Mouse (Mus musculus) MEL (cell line): Measurements from ENCODE around the gene Gosr2. TPM values are rescaled to one million over a fixed set of nuclear protein-coding genes. Genes with fewer than 3 reads are reported as not detected.

Source experiments
- DNase-seq: peaks from one replicate; pipeline ENCODE4 v3.0.0; 2011; ENCODE audit warnings: low read depth, low spot score
- H3K27ac ChIP-seq: 2 replicates; pipeline ENCODE4 v1.5.1; 2012; ENCODE audit warnings: low read depth, mild to moderate bottlenecking, control low read depth, low read length, moderate library complexity; ENCODE audit not compliant: control insufficient read depth
- H3K27me3 ChIP-seq, 2 experiments: fragments of 150-350 bp in 1 of 2; sonication (generic) in 1 of 2; 2 replicates each; pipeline ENCODE4 v1.6.1; 2012; ENCODE audit warnings: low read length in 2 of 2, mild to moderate bottlenecking in 2 of 2, improper control_type of control experiment in 1 of 2, moderate library complexity in 1 of 2; ENCODE audit not compliant: insufficient read depth in 2 of 2, control insufficient read depth in 1 of 2
- H3K36me3 ChIP-seq, 2 experiments: 2 replicates each; pipeline ENCODE4 v1.6.1; 2012 to 2014; ENCODE audit warnings: low read length in 2 of 2, improper control_type of control experiment in 1 of 2, inconsistent platforms in 1 of 2, mild to moderate bottlenecking in 1 of 2; ENCODE audit not compliant: insufficient read depth in 2 of 2, control insufficient read depth in 1 of 2
- H3K4me1 ChIP-seq, 2 experiments: fragments of 150-350 bp in 1 of 2; sonication (generic) in 1 of 2; 2 replicates each; pipeline ENCODE4 v1.6.1; 2012; ENCODE audit warnings: low read length in 2 of 2, improper control_type of control experiment in 1 of 2, mild to moderate bottlenecking in 1 of 2; ENCODE audit not compliant: insufficient read depth in 2 of 2, control insufficient read depth in 1 of 2
- H3K4me3 ChIP-seq, 2 experiments: fragments of 150-350 bp in 1 of 2; sonication (generic) in 1 of 2; 2 replicates each; pipeline ENCODE4 v1.5.1; 2012; ENCODE audit warnings: low read depth in 2 of 2, low read length in 2 of 2, mild to moderate bottlenecking in 2 of 2, moderate library complexity in 2 of 2, control low read depth in 1 of 2, improper control_type of control experiment in 1 of 2; ENCODE audit not compliant: control insufficient read depth in 1 of 2, insufficient read depth in 1 of 2
- H3K79me2 ChIP-seq: 2 replicates; pipeline ENCODE4 v1.6.1; 2012; ENCODE audit warnings: mild to moderate bottlenecking, low read length, moderate library complexity; ENCODE audit not compliant: control insufficient read depth, poor library complexity, insufficient read depth
- H3K9ac ChIP-seq: 2 replicates; pipeline ENCODE4 v1.6.1; 2012; ENCODE audit warnings: low read depth, mild to moderate bottlenecking, control low read depth, low read length, moderate library complexity; ENCODE audit not compliant: control insufficient read depth, poor library complexity, severe bottlenecking
- H3K9me3 ChIP-seq: fragments of 150-350 bp; sonication (generic); replicated peaks from 2 replicates; pipeline ENCODE4 v1.6.1; 2012; ENCODE audit warnings: mild to moderate bottlenecking, low read length, improper control_type of control experiment, moderate library complexity; ENCODE audit not compliant: insufficient read depth
- CHD1 ChIP-seq: IDR thresholded peaks from 2 replicates; pipeline ENCODE4 v1.6.1; 2012; ENCODE audit warnings: low read depth, mild to moderate bottlenecking, inconsistent platforms, low read length, improper control_type of control experiment
- CTCF ChIP-seq, 3 experiments: IDR thresholded peaks in 2 of 3; conservative IDR thresholded peaks in 1 of 3; 2 replicates each; pipeline ENCODE4 v1.5.1; 2011 to 2012; ENCODE audit warnings: low read length in 3 of 3, low read depth in 2 of 3, mild to moderate bottlenecking in 2 of 3, improper control_type of control experiment in 1 of 3, inconsistent platforms in 1 of 3, mixed read lengths in 1 of 3, moderate library complexity in 1 of 3; ENCODE audit not compliant: control insufficient read depth in 1 of 3, insufficient read depth in 1 of 3, poor library complexity in 1 of 3, severe bottlenecking in 1 of 3
- E2F4 ChIP-seq: IDR thresholded peaks from 2 replicates; pipeline ENCODE4 v1.6.1; 2011; ENCODE audit warnings: low read depth, low read length, improper control_type of control experiment, borderline replicate concordance
- EP300 ChIP-seq, 2 experiments: IDR thresholded peaks; 2 replicates each; pipeline ENCODE4 v1.6.1; 2011; ENCODE audit warnings: improper control_type of control experiment in 2 of 2, low read length in 2 of 2, low read depth in 1 of 2, mild to moderate bottlenecking in 1 of 2
- ETS1 ChIP-seq: IDR thresholded peaks from 2 replicates; pipeline ENCODE4 v1.6.1; 2012; ENCODE audit warnings: low read depth, mild to moderate bottlenecking, inconsistent platforms, low read length, improper control_type of control experiment, moderate library complexity
- GABPA ChIP-seq: IDR thresholded peaks from 2 replicates; pipeline ENCODE4 v1.6.1; 2012; ENCODE audit warnings: low read depth, mild to moderate bottlenecking, inconsistent platforms, low read length, improper control_type of control experiment, moderate library complexity
- GATA1 ChIP-seq: IDR thresholded peaks from 2 replicates; pipeline ENCODE4 v1.6.1; 2011; ENCODE audit warnings: low read depth, low read length, improper control_type of control experiment
- HCFC1 ChIP-seq: IDR thresholded peaks from 2 replicates; pipeline ENCODE4 v1.6.1; 2012; ENCODE audit warnings: low read depth, mild to moderate bottlenecking, inconsistent platforms, low read length, improper control_type of control experiment, moderate library complexity
- JUND ChIP-seq: IDR thresholded peaks from 2 replicates; pipeline ENCODE4 v1.6.1; 2011; ENCODE audit warnings: low read depth, mild to moderate bottlenecking, improper control_type of control experiment, low read length
- KAT2A ChIP-seq: conservative IDR thresholded peaks from 2 replicates; pipeline ENCODE4 v1.6.1; 2012; ENCODE audit warnings: low read depth, low read length, improper control_type of control experiment, inconsistent platforms
- MAX ChIP-seq: IDR thresholded peaks from 2 replicates; pipeline ENCODE4 v1.6.1; 2011; ENCODE audit warnings: low read length, improper control_type of control experiment
- MEF2A ChIP-seq: IDR thresholded peaks from 2 replicates; pipeline ENCODE4 v1.6.1; 2014; ENCODE audit warnings: low read depth, mild to moderate bottlenecking, inconsistent platforms, low read length, improper control_type of control experiment; ENCODE audit not compliant: poor library complexity, insufficient replicate concordance, severe bottlenecking; ENCODE audit errors: extremely low read depth
- MXI1 ChIP-seq: IDR thresholded peaks from 2 replicates; pipeline ENCODE4 v1.6.1; 2011; ENCODE audit warnings: mild to moderate bottlenecking, low read depth, low read length, improper control_type of control experiment
- MYC ChIP-seq: IDR thresholded peaks from 2 replicates; pipeline ENCODE4 v1.6.1; 2011; ENCODE audit warnings: low read depth, mild to moderate bottlenecking, low read length, improper control_type of control experiment, moderate library complexity
- NELFE ChIP-seq: IDR thresholded peaks from 2 replicates; pipeline ENCODE4 v1.6.1; 2011; ENCODE audit warnings: low read depth, low read length, improper control_type of control experiment
- RAD21 ChIP-seq: IDR thresholded peaks from 2 replicates; pipeline ENCODE4 v1.6.1; 2011; ENCODE audit warnings: mild to moderate bottlenecking, low read depth, low read length, improper control_type of control experiment
- RCOR1 ChIP-seq: IDR thresholded peaks from 2 replicates; pipeline ENCODE4 v1.6.1; 2012; ENCODE audit warnings: low read depth, mild to moderate bottlenecking, inconsistent platforms, low read length, improper control_type of control experiment
- SMC3 ChIP-seq: IDR thresholded peaks from 2 replicates; pipeline ENCODE4 v1.6.1; 2011; ENCODE audit warnings: low read depth, low read length, improper control_type of control experiment
- TAL1 ChIP-seq: IDR thresholded peaks from 2 replicates; pipeline ENCODE4 v1.6.1; 2012; ENCODE audit warnings: mild to moderate bottlenecking, inconsistent platforms, low read length, moderate library complexity, mixed read lengths
- TBP ChIP-seq: IDR thresholded peaks from 2 replicates; pipeline ENCODE4 v1.8.0; 2011; ENCODE audit warnings: low read depth, low read length, improper control_type of control experiment
- TCF12 ChIP-seq: IDR thresholded peaks from 2 replicates; pipeline ENCODE4 v1.6.1; 2014; ENCODE audit warnings: low read depth, mild to moderate bottlenecking, inconsistent platforms, low read length, improper control_type of control experiment, moderate library complexity
- UBTF ChIP-seq: IDR thresholded peaks from 2 replicates; pipeline ENCODE4 v1.6.1; 2012; ENCODE audit warnings: low read depth, mild to moderate bottlenecking, inconsistent platforms, low read length, improper control_type of control experiment, moderate library complexity, borderline replicate concordance; ENCODE audit not compliant: insufficient read depth
- ZC3H11A ChIP-seq: IDR thresholded peaks from 2 replicates; pipeline ENCODE4 v1.6.1; 2012; ENCODE audit warnings: low read depth, mild to moderate bottlenecking, inconsistent platforms, low read length, improper control_type of control experiment
- ZKSCAN1 ChIP-seq: IDR thresholded peaks from 2 replicates; pipeline ENCODE4 v1.6.1; 2012; ENCODE audit warnings: low read depth, mild to moderate bottlenecking, inconsistent platforms, low read length, improper control_type of control experiment, moderate library complexity
- ZNF384 ChIP-seq: IDR thresholded peaks from 2 replicates; pipeline ENCODE4 v1.6.1; 2012; ENCODE audit warnings: low read depth, mild to moderate bottlenecking, inconsistent platforms, low read length, improper control_type of control experiment
- polyA plus RNA-seq, 2 experiments: library from polyadenylated mRNA; stranded (reverse) in 1 of 2; unstranded in 1 of 2; fragments of >175 nt in 1 of 2; fragments of >200 nt in 1 of 2; gene quantifications; 2 replicates each; pipeline versions ENCODE4 v1.2.1 to v1.2.4; 2012; ENCODE audit warnings: low replicate concordance in 2 of 2, low read depth in 1 of 2; ENCODE audit not compliant: insufficient read length in 2 of 2, insufficient read depth in 1 of 2, missing spikeins in 1 of 2
- total RNA-seq: library from RNA; depleted of rRNA; stranded (reverse); fragments of 300-350 nt; gene quantifications from 2 replicates; pipeline ENCODE4 v1.2.3, GENCODE M21; 2012

Gosr2 gene
- total and polyA plus RNA-seq, 3 experiments: 101 to 149 TPM; not detected in 1

GRCm38 (mm10) chr11:103732306-103732705 is 34.6 kb upstream of the Gosr2 start:
- no peak for DNase-seq
- Histone ChIP-seq H3K36me3 (no peaks in the 10 kb centered on the region), H3K27ac (no peak overlapping the region), H3K4me3 (no peak overlapping the region), H3K4me1 (no peaks in the 10 kb centered on the region), H3K27me3 (no peaks in the 10 kb centered on the region), H3K9ac (no peak overlapping the region), H3K9me3 (no peaks in the 10 kb centered on the region), H3K79me2 (no peaks in the 10 kb centered on the region)
- TF ChIP-seq TAL1 (no peak), E2F4 (no peak), MAX (no peak), MYC (no peak), CHD1 (no peak), EP300 (IDR thresholded peaks at IDR 0.05; ENCODE audit: low read depth in 1 of 2, low read length in 2 of 2) (no peak), UBTF (no peak), GATA1 (no peak), MXI1 (no peak), RCOR1 (no peak), KAT2A (no peak), RAD21 (no peak), ZKSCAN1 (no peak), TCF12 (no peak), TBP (no peak), MEF2A (no peak), SMC3 (no peak), HCFC1 (no peak)

- Histone ChIP-seq H3K9me3 (no peaks in the 10 kb centered on the region), H3K4me3 (no peak overlapping the region), H3K79me2 (no peaks in the 10 kb centered on the region), H3K36me3 (no peaks in the 10 kb centered on the region), H3K27ac (no peak overlapping the region), H3K9ac (no peak overlapping the region), H3K27me3 (no peaks in the 10 kb centered on the region), H3K4me1 (no peaks in the 10 kb centered on the region)
- TF ChIP-seq ZC3H11A (no peak), CHD1 (no peak), RAD21 (no peak), GATA1 (no peak), JUND (no peak), EP300 (IDR thresholded peaks at IDR 0.05; ENCODE audit: low read depth in 1 of 2, low read length in 2 of 2) (no peak), NELFE (no peak), ZNF384 (no peak), GABPA (no peak), ETS1 (no peak), CTCF (IDR thresholded peaks at IDR 0.05 in 2 of 3, conservative IDR thresholded peaks at IDR 0.05 in 1 of 3; ENCODE audit: control insufficient read depth in 1 of 3, insufficient read depth in 1 of 3, low read depth in 2 of 3, low read length in 3 of 3, poor library complexity in 1 of 3, severe bottlenecking in 1 of 3) (no peak)
- no peak for DNase-seq
These were observed 33.9 kb upstream of the Gosr2 start for GRCm38 (mm10) chr11:103731594-103731993.
